Mouse (Mus musculus) kidney, adult 11 months (tissue): ENCODE measurements at regions not wholly inside any gene's neighbourhood (a gene's known extent, or its start where the extent isn't known, plus 50 kb on each side); places are given as distances from the start of the nearest gene placed in this dataset.

Experiments
- DNase-seq: peaks from one replicate; pipeline ENCODE4 v3.0.0; 2022

GRCm38 (mm10) chr11:45174811-45175798 is 558.0 kb downstream of the Ebf1 start:
- DNase-seq: peak; percentile 42

- DNase-seq: no peak
Observed at GRCm38 (mm10) chr11:45176971-45177370, 559.9 kb downstream of the Ebf1 start.

GRCm38 (mm10) chr11:45178036-45178435 is 560.9 kb downstream of the Ebf1 start:
- no peak for DNase-seq

GRCm38 (mm10) chr11:45179019-45179418 is 561.9 kb downstream of the Ebf1 start:
- DNase-seq: no peak

- DNase-seq: no peak
Observed at GRCm38 (mm10) chr11:45190601-45191370, 573.7 kb downstream of the Ebf1 start.

GRCm38 (mm10) chr11:45191392-45192189 is 574.5 kb downstream of the Ebf1 start:
- no peak for DNase-seq

GRCm38 (mm10) chr11:45193319-45193718 is 576.2 kb downstream of the Ebf1 start:
- no peak for DNase-seq

GRCm38 (mm10) chr11:45199520-45199919 is 582.4 kb downstream of the Ebf1 start:
- no peak for DNase-seq

GRCm38 (mm10) chr11:45200714-45201405 is 583.7 kb downstream of the Ebf1 start:
- no peak for DNase-seq

- no peak for DNase-seq
Observed at GRCm38 (mm10) chr11:45203446-45203845, 586.3 kb downstream of the Ebf1 start.

- no peak for DNase-seq
Observed at GRCm38 (mm10) chr11:45206611-45207525, 589.8 kb downstream of the Ebf1 start.

GRCm38 (mm10) chr11:45214096-45214495 is 597.0 kb downstream of the Ebf1 start:
- no peak for DNase-seq

GRCm38 (mm10) chr11:45216942-45217474 is 599.9 kb downstream of the Ebf1 start:
- no peak for DNase-seq

- no peak for DNase-seq
Observed at GRCm38 (mm10) chr11:45219239-45219638, 602.1 kb downstream of the Ebf1 start.

GRCm38 (mm10) chr11:45222021-45222420 is 604.9 kb downstream of the Ebf1 start:
- no peak for DNase-seq

GRCm38 (mm10) chr11:45235476-45236412 is 616.1 kb upstream of the Clint1 start:
- no peak for DNase-seq

GRCm38 (mm10) chr11:45237056-45237455 is 614.8 kb upstream of the Clint1 start:
- no peak for DNase-seq

GRCm38 (mm10) chr11:45239044-45239443 is 612.8 kb upstream of the Clint1 start:
- no peak for DNase-seq

- no peak for DNase-seq
Observed at GRCm38 (mm10) chr11:45240419-45240818, 611.4 kb upstream of the Clint1 start.

GRCm38 (mm10) chr11:45241671-45242070 is 610.2 kb upstream of the Clint1 start:
- no peak for DNase-seq
